In the genomic region with DNA sequence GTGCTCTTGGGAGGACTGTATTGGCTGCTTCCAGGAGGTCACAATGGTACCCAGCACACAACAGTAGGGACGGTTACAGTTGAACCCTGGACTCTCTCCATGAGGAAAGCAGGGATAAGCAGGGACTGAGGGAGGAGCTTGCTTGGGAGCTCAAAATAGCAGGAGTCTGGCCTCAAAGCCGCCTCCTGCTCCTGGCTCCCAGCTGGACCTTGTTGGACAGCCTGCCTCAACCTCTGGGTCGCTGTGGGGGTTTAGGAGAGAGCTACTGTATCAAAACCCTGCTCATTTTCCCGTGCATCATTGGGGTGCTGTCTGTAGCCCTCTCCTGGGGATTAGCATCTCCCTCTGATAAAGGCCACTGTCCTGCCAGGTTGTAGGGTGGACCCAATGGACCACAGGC, we compare ENCODE assay signal across 10 mouse cellular contexts.
DNase-seq lines count a peak whose midpoint lies in the region; ATAC-seq and TF ChIP-seq lines count a peak whose summit lies in the region.
"Had no signal": no experiment of that assay in that cellular context is flagged by ENCODE, and none has a peak within 500 bp of the region (broad histone marks: within the 10 kb centered on the region; RNA-seq: fewer than 3 reads in every experiment).

No protein-coding gene starts in this region.

- no peak for TF ChIP-seq POLR2A in embryonic fibroblast, embryonic 13.5 days (IDR thresholded peaks at IDR 0.05; ENCODE audit: low read depth, low read length)

- H3K4me3 ChIP-seq in layer of hippocampus, adult 2 months = no peak overlapping the region
- H3K4me3 ChIP-seq in embryonic fibroblast, embryonic 13.5 days (ENCODE audit: insufficient read depth, low read length) = no peak overlapping the region
- no peak overlapping the region for H3K4me3 ChIP-seq in heart, embryonic 14.5 days (ENCODE audit: control insufficient read depth in 1 of 2, insufficient read depth in 1 of 2, low read depth in 1 of 2, low read length in 2 of 2)
- no peak overlapping the region for H3K4me3 ChIP-seq in limb, embryonic 13.5 days
- H3K4me3 ChIP-seq: erythroblast, embryonic 14.5 days; megakaryocyte, embryonic 14.5 days had no signal

- no peak for ATAC-seq in heart, embryonic 14.5 days (ENCODE audit: insufficient number of reproducible peaks, insufficient read depth, low FRiP score, low read depth)
- ATAC-seq in limb, embryonic 13.5 days (ENCODE audit: low FRiP score, low read depth) = no peak
- ATAC-seq in monocyte, adult 5-6 weeks (replicated peaks; ENCODE audit: insufficient number of reproducible peaks, low FRiP score, low TSS enrichment, poor library complexity, severe bottlenecking) = no peak

- 36% methylated on average over 4 of the region's 4 CpGs for WGBS in heart, embryonic 14.5 days
- WGBS in limb, embryonic 13.5 days = 82% methylated on average over 4 of the region's 4 CpGs

- no peaks in the 10 kb centered on the region for H3K9me3 ChIP-seq in heart, embryonic 14.5 days (ENCODE audit: control insufficient read depth, low read length)
- no peaks in the 10 kb centered on the region for H3K9me3 ChIP-seq in limb, embryonic 13.5 days
- H3K9me3 ChIP-seq: megakaryocyte, embryonic 14.5 days had no signal

- peak overlapping the region; percentile 26; the same call in 1 of the 2 replicates for H3K4me2 ChIP-seq in heart, embryonic 14.5 days (ENCODE audit: low read length)
- H3K4me2 ChIP-seq in limb, embryonic 13.5 days (replicated peaks) = no peak overlapping the region

- H3K27ac ChIP-seq in layer of hippocampus, adult 2 months = peak overlapping the region; percentile 88
- H3K27ac ChIP-seq in embryonic fibroblast, embryonic 13.5 days (ENCODE audit: insufficient read depth, low read length) = peak overlapping the region; percentile 48; the same call in 1 of the 2 replicates
- H3K27ac ChIP-seq in heart, embryonic 14.5 days (replicated peaks in 1 of 2; ENCODE audit: control insufficient read depth in 1 of 2, insufficient read depth in 1 of 2, low read depth in 2 of 2, low read length in 2 of 2) = peak overlapping the region; percentile 81 to 87
- H3K27ac ChIP-seq in limb, embryonic 13.5 days = peak overlapping the region; percentile 28; the same call in 1 of the 2 replicates

- DNase-seq in layer of hippocampus, adult 2 months (ENCODE audit: low spot score in 2 of 2) = no peak
- DNase-seq in layer of hippocampus, adult 18-20 months (ENCODE audit: low spot score in 2 of 2) = no peak
- no peak for DNase-seq in MN1 (ENCODE audit: low spot score)
- no peak for DNase-seq in urinary bladder, postnatal 14 days (ENCODE audit: low spot score)

- peaks cover 15% of the 10 kb centered on the region for H3K4me1 ChIP-seq in embryonic fibroblast, embryonic 13.5 days (ENCODE audit: control insufficient read depth, insufficient read depth, low read length)
- H3K4me1 ChIP-seq in heart, embryonic 14.5 days (ENCODE audit: control insufficient read depth in 2 of 2, insufficient read depth in 2 of 2, low read length in 2 of 2) = peaks cover 32 to 45% of the 10 kb centered on the region in 2 experiments
- H3K4me1 ChIP-seq in limb, embryonic 13.5 days = 0 out of 2 replicates have a peak, but pooled peaks cover 5% of the 10 kb centered on the region

- TF ChIP-seq CTCF in layer of hippocampus, adult 2 months (conservative IDR thresholded peaks at IDR 0.05) = no peak
- TF ChIP-seq CTCF in embryonic fibroblast, embryonic 13.5 days (IDR thresholded peaks at IDR 0.05; ENCODE audit: borderline replicate concordance, insufficient read depth, low read length) = no peak

- H3K36me3 ChIP-seq in heart, embryonic 14.5 days (ENCODE audit: control insufficient read depth, insufficient read depth, low read length) = peaks cover 83% of the 10 kb centered on the region
- H3K36me3 ChIP-seq in limb, embryonic 13.5 days = peaks cover 99% of the 10 kb centered on the region

- peak overlapping the region; percentile 49; the same call in 1 of the 2 replicates for H3K9ac ChIP-seq in heart, embryonic 14.5 days (ENCODE audit: low read length)
- H3K9ac ChIP-seq in limb, embryonic 13.5 days = no peak overlapping the region

- no peaks in the 10 kb centered on the region for H3K27me3 ChIP-seq in heart, embryonic 14.5 days (ENCODE audit: control insufficient read depth, insufficient read depth, low read length)
- H3K27me3 ChIP-seq in limb, embryonic 13.5 days = no peaks in the 10 kb centered on the region

Comparison
In these comparisons a context has a peak if more than half of its experiments do, and no peak if none do; other contexts are left out.
1. H3K27ac ChIP-seq: peak in every context shown above with its lines; median percentile 88 in layer of hippocampus, adult 2 months; 84 in heart, embryonic 14.5 days; 48 in embryonic fibroblast, embryonic 13.5 days; 28 in limb, embryonic 13.5 days.